Mouse (Mus musculus): Measurements from ENCODE around the gene Gsta4.
A peak's percentile ranks its signal among the peaks of the same experiment; 100 is the strongest.
"Not testable (repeated sequence)": the region's sequence is repeated elsewhere in the genome, so short reads cannot be mapped to it uniquely, and the experiment has no call there.

Gene Gsta4

GRCm38 (mm10) chr9:78255683-78256470 lies 73.3 kb downstream of the Gsta4 start:
- not testable (repeated sequence) for DNase-seq

GRCm38 (mm10) chr9:78256914-78257313 lies 74.3 kb downstream of the Gsta4 start, which contains the start of gene Gm3776:
TSS of gene Gm3776 (plus strand) at chr9:78257129.
- peak; percentile 3 to 10 for DNase-seq

Measured in lung, adult 18-20 months (tissue).